21 mouse cellular contexts compared by ENCODE assay signal in the genomic region with DNA sequence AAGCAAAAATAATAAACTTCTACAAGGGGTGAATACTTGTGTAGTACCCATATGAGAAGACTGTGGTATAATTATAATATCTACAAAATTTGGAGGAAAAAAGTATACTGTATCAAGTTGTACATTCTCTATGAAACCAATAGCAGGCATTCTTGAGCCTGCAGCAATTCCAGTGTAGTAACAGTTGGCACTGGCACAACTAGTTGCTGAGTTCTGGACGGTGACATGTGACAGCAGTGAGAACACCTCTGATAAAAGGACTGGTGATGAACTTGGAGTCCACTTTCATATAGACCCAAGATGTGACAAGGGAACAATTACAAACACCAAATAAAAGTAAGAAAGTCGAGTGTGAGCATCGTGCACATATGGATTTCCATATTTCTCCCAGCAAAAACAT.
"Had no signal": no experiment of that assay in that cellular context is flagged by ENCODE, and none has a peak within 500 bp of the region (broad histone marks: within the 10 kb centered on the region; RNA-seq: fewer than 3 reads in every experiment).

No protein-coding gene starts in this region.

- H3K27me3 ChIP-seq: limb, embryonic 13.5 days; liver, embryonic 13.5 days; midbrain, embryonic 12.5 days; midbrain, embryonic 15.5 days; neural tube, embryonic 12.5 days; neural tube, embryonic 15.5 days had no signal

- H3K9me3 ChIP-seq: limb, embryonic 10.5 days; limb, embryonic 13.5 days; liver, embryonic 13.5 days; midbrain, embryonic 12.5 days; midbrain, embryonic 15.5 days; neural tube, embryonic 12.5 days; neural tube, embryonic 15.5 days had no signal

- H3K36me3 ChIP-seq: midbrain, embryonic 12.5 days; midbrain, embryonic 15.5 days; neural tube, embryonic 12.5 days; neural tube, embryonic 15.5 days had no signal

- H3K27ac ChIP-seq: layer of hippocampus, adult 2 months; limb, embryonic 10.5 days; limb, embryonic 13.5 days; macrophage; midbrain, embryonic 12.5 days; midbrain, embryonic 15.5 days; neural tube, embryonic 12.5 days; neural tube, embryonic 15.5 days; stomach, postnatal 0 days had no signal

- H3K4me2 ChIP-seq: limb, embryonic 13.5 days; liver, embryonic 13.5 days; lung, embryonic 14.5 days; midbrain, embryonic 12.5 days; midbrain, embryonic 15.5 days; neural tube, embryonic 12.5 days; neural tube, embryonic 15.5 days had no signal

- H3K4me3 ChIP-seq: layer of hippocampus, adult 2 months; limb, embryonic 10.5 days; limb, embryonic 13.5 days; liver, embryonic 13.5 days; midbrain, embryonic 12.5 days; midbrain, embryonic 15.5 days; neural tube, embryonic 12.5 days; neural tube, embryonic 15.5 days had no signal

- ATAC-seq: lung, postnatal 0 days; midbrain, embryonic 15.5 days had no signal

- H3K9ac ChIP-seq: limb, embryonic 13.5 days; liver, embryonic 13.5 days; lung, embryonic 14.5 days; midbrain, embryonic 12.5 days; midbrain, embryonic 15.5 days; neural tube, embryonic 12.5 days; neural tube, embryonic 15.5 days had no signal

- DNase-seq: kidney, postnatal 25 days; layer of hippocampus, adult 9-11 months; liver; liver, embryonic 13.5 days; lung, embryonic 14.5 days; right cerebral cortex, adult 18-20 months; right cerebral cortex, postnatal 14 days; right cerebral cortex, postnatal 4 days; thymus, adult 2 months; thymus, postnatal 14 days; thymus, postnatal 4 days had no signal

- H3K4me1 ChIP-seq: limb, embryonic 10.5 days; midbrain, embryonic 12.5 days; midbrain, embryonic 15.5 days; neural tube, embryonic 12.5 days had no signal
